Mouse (Mus musculus): ENCODE measurements around the gene Parl.

- TF ChIP-seq POLR2A (IDR thresholded peaks at IDR 0.05; ENCODE audit: low read depth, low read length) = peak; percentile 31
- peak; percentile 80 for TF ChIP-seq CTCF (conservative IDR thresholded peaks at IDR 0.05; ENCODE audit: insufficient read depth, insufficient read length, low read depth, low read length)
Observed at GRCm38 (mm10) chr16:20301770-20302649, at the start of gene Parl.

All from kidney, adult 2 months (tissue).